Mouse (Mus musculus) layer of hippocampus, postnatal 14 days (tissue): ENCODE data around the gene Zc3h14. TPM values are rescaled to one million over a fixed set of nuclear protein-coding genes. Genes with fewer than 3 reads are reported as not detected.

ENCODE experiments used
- DNase-seq, 2 experiments: peaks; one replicate each; pipeline ENCODE4 v3.0.0; 2021 to 2022; ENCODE audit warnings: low spot score in 2 of 2, mixed read lengths in 1 of 2
- total RNA-seq, 2 experiments: library from RNA; stranded (reverse); gene quantifications; 2 replicates each; pipeline ENCODE4 v1.2.3; 2021

Zc3h14 gene
- total RNA-seq, 2 experiments from 2014 or later: 94.8 to 95.8 TPM

DNA sequence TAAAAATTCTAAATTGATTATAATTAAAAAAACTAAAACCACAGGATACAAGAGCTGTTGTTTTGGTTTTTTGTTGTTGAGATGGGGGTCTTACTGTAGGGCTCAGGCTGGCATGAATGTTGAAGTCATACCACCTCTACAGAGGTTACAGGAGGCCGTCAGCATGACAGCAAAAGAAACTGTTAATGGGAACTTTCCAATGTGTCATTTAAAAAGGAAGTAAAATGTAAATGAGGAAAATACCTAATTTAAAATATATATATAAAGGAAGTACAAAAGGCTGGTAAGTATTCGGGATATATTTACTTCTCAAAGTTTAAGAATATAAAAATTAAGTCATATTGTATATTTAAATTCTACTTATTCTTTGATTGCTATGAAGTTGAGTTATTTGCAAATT, 88.7 kb downstream of the Zc3h14 start:
- no peak for DNase-seq

Other genes with a start within 250 kb of the Zc3h14 start
- 10 to 100 TPM; 27.8 to 28.5 TPM for gene Kcnk10, start 168.7 kb upstream of the Zc3h14 start, total RNA-seq
- 10 to 100 TPM; 27.6 to 29.0 TPM for gene Spata7, start 118.8 kb upstream of the Zc3h14 start, total RNA-seq
- 1 to 10 TPM; 6.9 to 7.6 TPM for gene Ptpn21, start 9.6 kb upstream of the Zc3h14 start, total RNA-seq
- gene Eml5, start 154.5 kb downstream of the Zc3h14 start, total RNA-seq: 10 to 100 TPM; 66.2 to 82.7 TPM
- gene Ttc8, start 173.6 kb downstream of the Zc3h14 start, total RNA-seq: 10 to 100 TPM; 29.7 to 29.8 TPM